Mouse (Mus musculus) bone marrow macrophage, adult 2 months (primary cell): ENCODE data around the gene Rbm33.

Experiments used
- CTCF ChIP-seq: IDR thresholded peaks from 2 replicates; pipeline ENCODE4 v1.5.1; 2012; ENCODE audit warnings: low read depth, mild to moderate bottlenecking, low read length, moderate library complexity
- POLR2A ChIP-seq: IDR thresholded peaks from 2 replicates; pipeline ENCODE4 v1.6.1; 2012; ENCODE audit warnings: mild to moderate bottlenecking, low read depth, low read length, borderline replicate concordance

DNA sequence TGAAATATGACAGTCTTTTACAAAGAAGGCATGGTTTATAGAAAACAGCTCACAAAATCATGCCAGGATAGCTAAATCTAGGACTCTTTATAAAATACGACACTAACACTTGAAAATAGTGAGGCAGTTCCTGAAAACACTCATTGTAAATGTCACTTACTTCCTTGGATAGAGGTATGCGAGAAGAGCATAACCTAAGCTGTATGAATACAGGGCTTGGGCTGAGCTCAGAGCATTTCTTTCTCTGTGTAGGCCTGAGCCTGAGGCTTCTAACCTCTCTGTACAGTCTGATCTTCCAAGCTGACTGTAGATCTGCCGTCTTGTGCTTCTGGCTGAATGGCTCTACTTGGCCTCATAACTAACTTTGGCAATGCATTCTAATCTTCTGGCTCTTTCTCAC is 69.9 kb downstream of the Rbm33 start:
- TF ChIP-seq POLR2A (no peak), CTCF (no peak)
